Mouse (Mus musculus) heart, postnatal 0 days (tissue): ENCODE data around the gene Ap3s2. TPM values are rescaled to one million over a fixed set of nuclear protein-coding genes. Genes with fewer than 3 reads are reported as not detected.

Experiments
- ATAC-seq: fragments of 200-750 bp; cut with Nextera tagmentation; 2 replicates; pipeline ENCODE4 v1.8.0; 2017; ENCODE audit warnings: low read depth, moderate number of reproducible peaks, moderate library complexity; ENCODE audit not compliant: insufficient read depth
- DNase-seq: peaks from one replicate; pipeline ENCODE4 v3.0.0-alpha.2; 2016; ENCODE audit warnings: low spot score
- H3K27ac ChIP-seq: fragments of 300-500 bp; sonication (generic); 2 replicates; pipeline ENCODE4 v1.5.1; 2014; ENCODE audit warnings: low read depth, mild to moderate bottlenecking
- H3K27me3 ChIP-seq: fragments of 300-500 bp; sonication (generic); 2 replicates; pipeline ENCODE4 v1.6.1; 2014; ENCODE audit warnings: low read length, mixed read lengths; ENCODE audit not compliant: control insufficient read depth, insufficient read depth
- H3K36me3 ChIP-seq: fragments of 300-500 bp; sonication (generic); replicated peaks from 2 replicates; pipeline ENCODE4 v1.6.1; 2014; ENCODE audit warnings: low read length, mixed read lengths; ENCODE audit not compliant: control insufficient read depth, insufficient read depth
- H3K4me1 ChIP-seq: fragments of 300-500 bp; sonication (generic); 2 replicates; pipeline ENCODE4 v1.6.1; 2014; ENCODE audit warnings: antibody characterized with exemption; ENCODE audit not compliant: control insufficient read depth, insufficient read depth
- H3K4me2 ChIP-seq: fragments of 300-500 bp; sonication (generic); 2 replicates; pipeline ENCODE4 v1.6.1; 2014; ENCODE audit warnings: low read depth, mild to moderate bottlenecking, low read length, moderate library complexity
- H3K4me3 ChIP-seq: fragments of 300-500 bp; sonication (generic); 2 replicates; pipeline ENCODE4 v1.5.1; 2014; ENCODE audit warnings: low read depth, low read length
- H3K9ac ChIP-seq: fragments of 300-500 bp; sonication (generic); replicated peaks from 2 replicates; pipeline ENCODE4 v1.6.1; 2014; ENCODE audit warnings: low read depth, low read length, mixed read lengths
- H3K9me3 ChIP-seq: fragments of 300-500 bp; sonication (generic); replicated peaks from 2 replicates; pipeline ENCODE4 v1.6.1; 2016; ENCODE audit warnings: low read length; ENCODE audit not compliant: control insufficient read depth
- CTCF ChIP-seq: IDR thresholded peaks from 2 replicates; pipeline ENCODE4 v1.5.1; 2016; ENCODE audit warnings: antibody characterized with exemption, control low read depth, low read depth
- EP300 ChIP-seq: IDR thresholded peaks from 2 replicates; pipeline ENCODE4 v1.6.1; 2016; ENCODE audit warnings: antibody characterized with exemption, low read depth
- WGBS: fragments of 180-500 bp; shearing (Covaris S2); extraction: QIAGEN DNeasy Blood & Tissue Kit; methylation state at CpG from one replicate; pipeline ENCODE4 v1.1.7; 2014; 5-methylcytosine and 5-hydroxymethylcytosine counted together
- microRNA-seq: library from miRNA; unstranded; fragments of <30 nt; microRNA quantifications from one replicate; pipeline ENCODE4, GENCODE M21; 2016
- polyA plus RNA-seq: library from polyadenylated mRNA; unstranded; fragments of >200 nt; fragmentation: Nextera tagmentation; extraction: Ambion mirVana; gene quantifications from 2 replicates; pipeline ENCODE4 v1.2.1, GENCODE M21; 2015
- total RNA-seq: library from RNA; depleted of rRNA; stranded (reverse); fragments of >200 nt; gene quantifications from 2 replicates; pipeline ENCODE4 v1.2.3, GENCODE M21; 2014; ENCODE audit warnings: low replicate concordance; rRNA removed

Gene Ap3s2
- total and polyA plus RNA-seq, 2 experiments from 2014 or later, result 9.8 to 21.5 TPM

GRCm38 (mm10) chr7:79837247-79837646 lies 83.2 kb downstream of the Ap3s2 start:
- TF ChIP-seq EP300 (no peak), CTCF (no peak)
- DNase-seq (no peak), ATAC-seq (no peak)
- no peaks in the 10 kb centered on the region for H3K9me3 ChIP-seq
- H3K9ac ChIP-seq, result no peak overlapping the region
- no peak overlapping the region for H3K27ac ChIP-seq
- H3K4me3 ChIP-seq, result no peak overlapping the region
- no peak overlapping the region for H3K4me2 ChIP-seq
- no peaks in the 10 kb centered on the region for H3K36me3 ChIP-seq
- H3K27me3 ChIP-seq, result no peaks in the 10 kb centered on the region
- no peaks in the 10 kb centered on the region for H3K4me1 ChIP-seq
- 53% methylated on average over 2 of the region's 2 CpGs for WGBS

- WGBS, result 89% methylated on average over 6 of the region's 6 CpGs
- Histone ChIP-seq H3K9ac (no peak overlapping the region), H3K4me2 (no peak overlapping the region), H3K27me3 (no peaks in the 10 kb centered on the region), H3K4me3 (no peak overlapping the region), H3K9me3 (no peaks in the 10 kb centered on the region), H3K36me3 (no peaks in the 10 kb centered on the region), H3K27ac (no peak overlapping the region), H3K4me1 (no peaks in the 10 kb centered on the region)
- ATAC-seq (no peak), DNase-seq (no peak)
- TF ChIP-seq EP300, result no peak
- TF ChIP-seq CTCF, result no peak
These were observed 85.3 kb downstream of the Ap3s2 start for GRCm38 (mm10) chr7:79835196-79835595.

DNA sequence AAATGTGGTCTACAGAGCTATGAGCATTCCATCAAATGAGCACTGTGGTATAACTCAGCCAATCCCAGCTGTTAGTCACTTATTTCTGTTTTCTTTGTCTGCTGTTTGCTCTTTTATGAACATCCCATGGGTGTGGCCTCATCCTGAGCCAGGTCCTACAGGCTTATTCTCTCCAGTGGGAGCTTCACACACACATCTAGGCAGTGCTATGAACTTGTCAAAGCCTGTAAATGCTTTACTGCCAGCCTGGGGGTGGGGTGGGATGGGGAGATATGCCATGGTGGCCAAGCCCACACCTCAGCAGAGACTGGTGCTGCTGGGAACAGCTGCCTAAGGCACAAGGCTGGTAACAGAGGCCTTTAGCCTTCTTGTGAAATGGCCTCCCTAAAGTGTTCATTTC lies 87.5 kb downstream of the Ap3s2 start:
- Histone ChIP-seq H3K9ac (no peak overlapping the region), H3K27me3 (no peaks in the 10 kb centered on the region), H3K27ac (no peak overlapping the region), H3K4me3 (no peak overlapping the region), H3K9me3 (no peaks in the 10 kb centered on the region), H3K4me2 (no peak overlapping the region), H3K36me3 (no peaks in the 10 kb centered on the region), H3K4me1 (no peaks in the 10 kb centered on the region)
- DNase-seq (no peak), ATAC-seq (no peak)
- TF ChIP-seq CTCF, result no peak
- TF ChIP-seq EP300, result no peak

GRCm38 (mm10) chr7:79831585-79831984 lies 88.9 kb downstream of the Ap3s2 start:
- ATAC-seq, result no peak
- H3K36me3 ChIP-seq, result no peaks in the 10 kb centered on the region
- no peaks in the 10 kb centered on the region for H3K4me1 ChIP-seq
- H3K27me3 ChIP-seq, result no peaks in the 10 kb centered on the region
- WGBS, result 53% methylated on average over 6 of the region's 6 CpGs
- no peaks in the 10 kb centered on the region for H3K9me3 ChIP-seq
- peak overlapping the region; percentile 13; the same call in 1 of the 2 replicates for H3K27ac ChIP-seq
- no peak overlapping the region for H3K4me2 ChIP-seq
- TF ChIP-seq CTCF (no peak), EP300 (no peak)
- H3K9ac ChIP-seq, result no peak overlapping the region
- peak; percentile 30 for DNase-seq
- no peak overlapping the region for H3K4me3 ChIP-seq

DNA sequence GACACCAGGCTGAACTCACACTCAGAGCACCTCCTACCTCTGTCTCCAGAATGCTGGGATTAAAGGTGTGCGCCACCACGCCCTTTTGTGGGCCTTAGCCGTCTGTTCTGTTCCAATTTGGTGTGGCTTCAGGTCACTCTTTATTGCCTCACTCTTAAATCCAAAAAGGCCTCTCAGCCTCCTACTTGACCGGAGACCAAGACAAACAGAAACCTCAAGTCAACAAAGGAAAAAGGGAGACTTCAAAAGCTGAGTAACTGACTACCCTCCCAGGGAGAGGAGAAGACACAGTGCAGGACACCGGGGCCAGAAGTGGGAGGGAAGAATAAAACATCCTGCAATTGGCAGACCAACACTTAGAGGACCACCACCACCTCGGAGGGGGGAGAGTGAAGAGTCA lies 89.3 kb downstream of the Ap3s2 start:
- WGBS, result 57% methylated on average over 6 of the region's 6 CpGs
- ATAC-seq, result no peak
- Histone ChIP-seq H3K4me1 (no peaks in the 10 kb centered on the region), H3K27ac (peak overlapping the region; percentile 25; the same call in 1 of the 2 replicates), H3K36me3 (no peaks in the 10 kb centered on the region), H3K9ac (no peak overlapping the region), H3K4me3 (no peak overlapping the region), H3K4me2 (no peak overlapping the region), H3K9me3 (no peaks in the 10 kb centered on the region), H3K27me3 (no peaks in the 10 kb centered on the region)
- no peak for DNase-seq
- no peak for TF ChIP-seq EP300
- no peak for TF ChIP-seq CTCF

GRCm38 (mm10) chr7:79828341-79828740 lies 92.1 kb downstream of the Ap3s2 start:
- Histone ChIP-seq H3K4me1 (no peaks in the 10 kb centered on the region), H3K27me3 (no peaks in the 10 kb centered on the region), H3K9me3 (peaks cover 7% of the 10 kb centered on the region; the same call in 1 of the 2 replicates), H3K4me2 (no peak overlapping the region), H3K4me3 (no peak overlapping the region), H3K36me3 (no peaks in the 10 kb centered on the region; the same call in 1 of the 2 replicates), H3K27ac (no peak overlapping the region), H3K9ac (no peak overlapping the region)
- no peak for TF ChIP-seq EP300
- ATAC-seq, result no peak
- no peak for DNase-seq
- WGBS, result 73% methylated on average over 3 of the region's 3 CpGs

Small RNAs within 50 kb of the gene (microRNA-seq; reads per million reads assigned to microRNA genes)
- gene Gm24541, result not detected

Other genes starting within 250 kb of the Ap3s2 start
- gene Kif7, start 204.9 kb downstream of the Ap3s2 start, total RNA-seq, result 1.7 and 2.0 TPM in 2 replicates
- gene Kif7, start 204.9 kb downstream of the Ap3s2 start, polyA plus RNA-seq, result 0.92 and 0.93 TPM in 2 replicates
- gene Plin1, start 187.7 kb downstream of the Ap3s2 start, total RNA-seq, result not detected in 2 replicates
- gene Plin1, start 187.7 kb downstream of the Ap3s2 start, polyA plus RNA-seq, result 0.11 and 0.41 TPM in 2 replicates
- gene Pex11a, start 177.5 kb downstream of the Ap3s2 start, total RNA-seq, result 0.04 and 3.4 TPM in 2 replicates
- gene Pex11a, start 177.5 kb downstream of the Ap3s2 start, polyA plus RNA-seq, result 9.4 and 11.6 TPM in 2 replicates
- not detected in 2 replicates for gene Wdr93, start 177.5 kb downstream of the Ap3s2 start, total RNA-seq
- 0.05 TPM in 1 of 2 replicates, not detected in the other for gene Wdr93, start 177.5 kb downstream of the Ap3s2 start, polyA plus RNA-seq
- not detected in 2 replicates for gene Mesp1, start 126.9 kb downstream of the Ap3s2 start, total RNA-seq
- gene Mesp1, start 126.9 kb downstream of the Ap3s2 start, polyA plus RNA-seq, result not detected in 2 replicates
- not detected in 2 replicates for gene Mesp2, start 109.9 kb downstream of the Ap3s2 start, total RNA-seq
- gene Mesp2, start 109.9 kb downstream of the Ap3s2 start, polyA plus RNA-seq, result 0.10 and 0.11 TPM in 2 replicates
- 13.4 and 15.6 TPM in 2 replicates for gene Anpep, start 59.6 kb downstream of the Ap3s2 start, total RNA-seq
- 6.9 and 8.3 TPM in 2 replicates for gene Anpep, start 59.6 kb downstream of the Ap3s2 start, polyA plus RNA-seq
- gene Arpin, start 14.7 kb upstream of the Ap3s2 start, total RNA-seq, result 39.0 and 54.3 TPM in 2 replicates
- 19.6 and 21.7 TPM in 2 replicates for gene Arpin, start 14.7 kb upstream of the Ap3s2 start, polyA plus RNA-seq
- 25.5 and 29.7 TPM in 2 replicates for gene Zfp710, start 104.2 kb upstream of the Ap3s2 start, total RNA-seq
- gene Zfp710, start 104.2 kb upstream of the Ap3s2 start, polyA plus RNA-seq, result 7.5 TPM in 2 replicates
- 3,422 and 3,660 TPM in 2 replicates for gene Idh2, start 194.7 kb upstream of the Ap3s2 start, total RNA-seq
- gene Idh2, start 194.7 kb upstream of the Ap3s2 start, polyA plus RNA-seq, result 2,757 and 2,826 TPM in 2 replicates